9 mouse cellular contexts compared by ENCODE assay signal in genomic region chr16:91522479-91523309, GRCm38 (mm10). TPM values are rescaled to one million over a fixed set of nuclear protein-coding genes. Genes with fewer than 3 reads are reported as not detected.
DNase-seq lines count a peak whose midpoint lies in the region; TF ChIP-seq lines count a peak whose summit lies in the region.
"Had no signal": no experiment of that assay in that cellular context is flagged by ENCODE, and none has a peak within 500 bp of the region (broad histone marks: within the 10 kb centered on the region; RNA-seq: fewer than 3 reads in every experiment).

No protein-coding gene starts in this region.

- peak; percentile 99 for DNase-seq in 416B (ENCODE audit: low read depth)
- peak; percentile 79 for DNase-seq in fibroblast of lung, adult 2 months (ENCODE audit: low read depth)
- DNase-seq in lung, postnatal 4 days, result peak; percentile 62 to 70
- no peak for DNase-seq in hindbrain, embryonic 10.5 days (ENCODE audit: low spot score)
- DNase-seq in cerebellum, adult 9-11 months, result no peak
- DNase-seq in ovary, postnatal 10 days (ENCODE audit: low spot score), result no peak
- DNase-seq: kidney, postnatal 25 days had no signal

- H3K27me3 ChIP-seq in C2C12 (ENCODE audit: control insufficient read depth, insufficient read depth, insufficient read length), result no peaks in the 10 kb centered on the region
- H3K27me3 ChIP-seq in hindbrain, embryonic 10.5 days (ENCODE audit: insufficient read depth, poor library complexity, severe bottlenecking), result no peaks in the 10 kb centered on the region
- H3K27me3 ChIP-seq: embryonic facial prominence, embryonic 13.5 days had no signal

- 72% methylated on average over 18 of the region's 18 CpGs for WGBS in hindbrain, embryonic 10.5 days

- no peaks in the 10 kb centered on the region for H3K79me3 ChIP-seq in C2C12 (ENCODE audit: low read depth)

- no peak overlapping the region for H3ac ChIP-seq in C2C12 (ENCODE audit: control insufficient read depth, insufficient read length, low read depth)

- no peak for TF ChIP-seq CTCF in C2C12 (IDR thresholded peaks at IDR 0.05; ENCODE audit: control insufficient read depth, insufficient read depth, insufficient read length)

- no peak overlapping the region for H3K4me3 ChIP-seq in C2C12 (ENCODE audit: insufficient read depth, poor library complexity, severe bottlenecking)
- H3K4me3 ChIP-seq in hindbrain, embryonic 10.5 days, result no peak overlapping the region
- H3K4me3 ChIP-seq: embryonic facial prominence, embryonic 13.5 days had no signal

- no peaks in the 10 kb centered on the region for H3K9me3 ChIP-seq in hindbrain, embryonic 10.5 days

- no peak overlapping the region for H3K27ac ChIP-seq in hindbrain, embryonic 10.5 days
- H3K27ac ChIP-seq: embryonic facial prominence, embryonic 13.5 days had no signal

- peaks cover 5% of the 10 kb centered on the region; the same call in 1 of the 2 replicates for H3K4me1 ChIP-seq in hindbrain, embryonic 10.5 days (replicated peaks)

- no peaks in the 10 kb centered on the region for H3K36me3 ChIP-seq in C2C12 (ENCODE audit: control insufficient read depth, insufficient read depth)
- H3K36me3 ChIP-seq in hindbrain, embryonic 10.5 days, result no peaks in the 10 kb centered on the region
- H3K36me3 ChIP-seq: embryonic facial prominence, embryonic 13.5 days had no signal

- H3K79me2 ChIP-seq in C2C12 (ENCODE audit: control insufficient read depth, insufficient read depth), result no peaks in the 10 kb centered on the region

TF ChIP-seq in C2C12, 6 proteins besides CTCF, POLR2A, EP300 and RAD21:
- TF ChIP-seq MAX (IDR thresholded peaks at IDR 0.05) (peak; percentile 30), CEBPB (IDR thresholded peaks at IDR 0.05; ENCODE audit: low read depth) (peak; percentile 100), FOSL1 (IDR thresholded peaks at IDR 0.05; ENCODE audit: insufficient read depth, low read length, poor library complexity, severe bottlenecking) (peak; percentile 39), MYOG (IDR thresholded peaks at IDR 0.05; ENCODE audit: control insufficient read depth, extremely low read depth, insufficient read length) (no peak)

RNA-seq across cellular contexts. Expression of gene Ifngr2, which starts 24.2 kb away (rescaled TPM):
- 9.1 TPM for polyA plus RNA-seq in C2C12 (2012; fragmentation: generic; extraction: Trizol)
- 25.1 and 36.7 TPM in 2 replicates for polyA plus RNA-seq in hindbrain, embryonic 10.5 days (2016; fragmentation: Nextera tagmentation; extraction: Ambion mirVana)

RNA-seq across cellular contexts. Expression of gene Ifnar1, which starts 37.7 kb away (rescaled TPM):
- 18.1 TPM for polyA plus RNA-seq in C2C12 (2012; fragmentation: generic; extraction: Trizol)
- 49.8 and 50.5 TPM in 2 replicates for polyA plus RNA-seq in hindbrain, embryonic 10.5 days (2016; fragmentation: Nextera tagmentation; extraction: Ambion mirVana)

Comparison
In these comparisons a context has a peak if more than half of its experiments do, and no peak if none do; other contexts are left out.
1. DNase-seq: peak in 416B (single experiment), fibroblast of lung, adult 2 months (single experiment) and lung, postnatal 4 days (2 of 2); none in hindbrain, embryonic 10.5 days (single experiment), cerebellum, adult 9-11 months (single experiment) and ovary, postnatal 10 days (single experiment).